Mouse (Mus musculus): ENCODE measurements around the gene Fbxo24. TPM values are rescaled to one million over a fixed set of nuclear protein-coding genes. Genes with fewer than 3 reads are reported as not detected.

The Fbxo24 gene
- polyA plus RNA-seq, 1 experiment: 0.05 TPM

- TF ChIP-seq GATA1 (IDR thresholded peaks at IDR 0.05; ENCODE audit: low read length): no peak
These were observed 20.4 kb upstream of the Fbxo24 start for GRCm38 (mm10) chr5:137649251-137649650.

DNA sequence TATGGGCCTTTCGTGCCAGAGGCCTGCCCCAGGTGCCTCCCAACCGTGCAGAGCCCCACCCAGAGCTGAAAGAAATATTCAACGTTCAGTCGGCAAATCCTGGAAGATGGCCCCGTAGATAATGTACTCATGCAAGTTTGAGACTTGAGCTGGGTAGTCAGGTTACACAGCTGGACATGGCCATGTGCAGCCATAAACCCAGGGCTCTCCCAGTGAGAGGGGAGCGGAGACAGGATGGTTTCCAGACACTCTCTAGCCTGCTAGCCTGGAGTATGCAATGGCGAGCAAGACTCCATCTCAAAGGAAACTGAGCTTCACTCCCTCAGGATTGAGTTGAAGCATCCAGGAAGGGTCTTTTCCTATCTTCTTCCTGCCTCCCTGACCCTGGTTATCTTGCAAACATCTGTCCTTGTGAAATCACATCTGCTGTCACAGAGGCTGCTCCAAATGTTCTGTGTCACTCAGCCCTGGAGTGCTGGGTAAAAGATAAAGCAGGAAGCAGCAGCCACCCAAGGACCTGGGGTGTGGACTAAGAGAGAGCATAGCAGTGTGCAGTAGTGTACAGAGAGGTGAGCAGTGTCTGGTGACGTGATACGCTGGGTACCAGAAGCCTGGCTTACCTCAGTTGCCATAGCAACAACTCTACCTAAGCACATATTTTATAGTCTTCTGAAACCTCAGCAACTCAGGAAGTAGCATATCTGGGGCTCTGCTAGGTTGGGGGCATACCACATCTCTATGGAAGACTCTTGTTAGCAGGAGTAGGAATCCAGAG lies 19.2 kb upstream of the Fbxo24 start:
- no peak for TF ChIP-seq GATA1 (IDR thresholded peaks at IDR 0.05; ENCODE audit: low read length)

GRCm38 (mm10) chr5:137645652-137646091 lies 16.9 kb upstream of the Fbxo24 start, which contains the start of gene Irs3:
Irs3 (minus strand) TSS chr5:137645714.
- TF ChIP-seq GATA1 (IDR thresholded peaks at IDR 0.05; ENCODE audit: low read length): no peak

DNA sequence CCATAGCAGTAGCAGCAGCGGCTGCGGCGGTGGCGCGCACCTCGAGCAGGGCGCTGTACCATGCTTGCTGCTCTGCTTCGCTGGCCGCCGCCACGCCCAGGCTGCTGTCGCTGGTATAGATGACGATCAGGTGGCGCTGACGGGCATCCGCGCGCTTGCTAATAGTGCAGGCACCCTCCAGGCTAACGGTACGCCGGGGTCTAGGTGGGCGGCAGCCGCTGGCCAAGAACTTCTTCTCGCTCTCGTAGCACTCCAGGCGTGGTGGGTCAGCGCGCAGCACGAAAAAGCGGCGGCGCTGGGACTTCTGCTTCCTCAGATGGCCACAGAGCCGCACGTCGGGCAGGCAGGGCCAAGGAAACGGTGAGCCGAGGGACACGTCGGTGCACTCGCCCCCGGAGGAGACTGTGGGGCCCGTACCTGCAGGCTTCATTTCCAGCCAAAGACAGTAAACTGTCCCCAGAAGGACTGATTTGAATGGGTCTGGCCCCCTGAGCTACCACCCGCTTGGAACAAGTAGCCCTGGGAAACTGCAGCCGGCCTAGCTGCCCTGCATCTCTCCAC lies 16.4 kb upstream of the Fbxo24 start:
- no peak for TF ChIP-seq GATA1 (IDR thresholded peaks at IDR 0.05; ENCODE audit: low read length)

- TF ChIP-seq GATA1 (IDR thresholded peaks at IDR 0.05; ENCODE audit: low read length): no peak
These were observed 15.7 kb upstream of the Fbxo24 start for GRCm38 (mm10) chr5:137644484-137644883.

- TF ChIP-seq GATA1 (IDR thresholded peaks at IDR 0.05; ENCODE audit: low read length): no peak
These were observed 14.1 kb upstream of the Fbxo24 start for GRCm38 (mm10) chr5:137642886-137643285.

GRCm38 (mm10) chr5:137641054-137641453 lies 12.3 kb upstream of the Fbxo24 start, which contains the start of gene Sap25:
Sap25 (plus strand) TSS chr5:137641334.
- TF ChIP-seq GATA1 (IDR thresholded peaks at IDR 0.05; ENCODE audit: low read length): no peak

DNA sequence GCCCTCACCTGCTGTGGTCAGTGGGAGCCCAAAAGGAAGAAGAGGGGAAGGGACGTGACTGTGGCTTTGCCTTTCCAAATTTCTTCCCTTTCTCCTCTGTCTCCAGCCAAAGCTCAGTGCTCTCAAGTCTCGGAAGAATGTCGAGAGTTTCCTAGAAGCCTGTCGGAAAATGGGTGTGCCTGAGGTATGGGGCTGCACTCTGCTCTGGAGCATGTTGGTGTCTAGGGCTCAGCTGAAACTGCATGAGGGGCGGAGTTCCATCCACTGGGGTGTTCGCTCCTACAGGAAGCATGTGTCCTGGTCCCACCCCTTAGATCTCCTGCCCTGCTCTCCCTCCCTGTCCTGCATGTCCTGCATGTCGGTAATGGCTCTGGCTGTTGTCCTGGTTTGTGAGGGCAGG lies 10.7 kb upstream of the Fbxo24 start:
- TF ChIP-seq GATA1 (IDR thresholded peaks at IDR 0.05; ENCODE audit: low read length): no peak

- no peak for TF ChIP-seq GATA1 (IDR thresholded peaks at IDR 0.05; ENCODE audit: low read length)
These were observed 4.7 kb upstream of the Fbxo24 start for GRCm38 (mm10) chr5:137633397-137634084.

GRCm38 (mm10) chr5:137631591-137631990 lies 2.8 kb upstream of the Fbxo24 start:
- no peak for TF ChIP-seq GATA1 (IDR thresholded peaks at IDR 0.05; ENCODE audit: low read length)

- TF ChIP-seq GATA1 (IDR thresholded peaks at IDR 0.05; ENCODE audit: low read length): no peak
These were observed 2.4 kb upstream of the Fbxo24 start for GRCm38 (mm10) chr5:137631171-137631570.

GRCm38 (mm10) chr5:137630602-137631001 lies 1.8 kb upstream of the Fbxo24 start:
- TF ChIP-seq GATA1 (IDR thresholded peaks at IDR 0.05; ENCODE audit: low read length): no peak

GRCm38 (mm10) chr5:137629906-137630545 lies 1.2 kb upstream of the Fbxo24 start:
- TF ChIP-seq GATA1 (IDR thresholded peaks at IDR 0.05; ENCODE audit: low read length): no peak

DNA sequence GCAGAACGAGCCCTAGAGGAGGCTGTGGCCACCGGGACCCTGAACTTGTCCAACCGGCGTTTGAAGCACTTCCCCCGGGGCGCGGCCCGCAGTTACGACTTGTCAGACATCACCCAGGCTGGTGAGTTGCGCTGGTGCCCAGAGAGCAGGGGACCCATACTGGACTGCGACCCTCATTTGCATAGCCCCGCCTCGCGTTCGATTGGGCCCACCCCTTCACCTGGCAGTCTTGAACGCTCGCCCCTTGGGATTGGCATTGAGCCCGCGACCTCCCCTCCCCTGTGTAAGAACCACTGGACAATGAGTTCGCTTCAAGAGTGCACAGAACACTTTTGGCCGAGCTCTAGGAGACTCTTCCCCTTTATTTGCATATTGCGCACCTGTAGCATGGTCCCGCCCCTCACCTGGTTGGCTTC lies 512 bp upstream of the Fbxo24 start:
- no peak for TF ChIP-seq GATA1 (IDR thresholded peaks at IDR 0.05; ENCODE audit: low read length)

DNA sequence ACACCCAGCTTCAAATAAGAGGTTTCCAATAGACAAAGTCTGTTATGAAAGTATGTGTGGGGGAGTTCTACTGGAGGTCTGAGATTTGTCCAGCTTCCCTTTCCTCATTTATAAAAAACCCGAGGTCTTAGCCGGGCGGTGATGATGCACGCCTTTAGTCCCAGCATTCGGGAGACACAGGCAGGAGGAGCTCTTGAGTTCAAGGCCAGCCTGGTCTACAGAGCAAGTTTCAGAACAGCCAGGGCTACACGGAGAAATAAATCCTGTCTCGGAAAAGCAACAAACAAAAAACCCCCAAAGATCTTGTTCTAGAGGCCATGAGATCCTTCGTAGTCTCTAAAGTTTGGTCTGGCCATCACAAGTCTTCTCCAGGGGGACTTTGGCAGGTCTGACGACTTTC lies 811 bp downstream of the Fbxo24 start:
- no peak for TF ChIP-seq GATA1 (IDR thresholded peaks at IDR 0.05; ENCODE audit: low read length)
